Mouse (Mus musculus) C2C12 (cell line): Measurements from ENCODE around the gene Rere. TPM values are rescaled to one million over a fixed set of nuclear protein-coding genes. Genes with fewer than 3 reads are reported as not detected.

Source experiments
- H3K27me3 ChIP-seq: one replicate; pipeline ENCODE4 v1.6.1; 2011; ENCODE audit not compliant: control insufficient read depth, insufficient read depth, insufficient read length
- H3K36me3 ChIP-seq: one replicate; pipeline ENCODE4 v1.6.1; 2011; ENCODE audit not compliant: control insufficient read depth, insufficient read depth
- H3K4me3 ChIP-seq: one replicate; pipeline ENCODE4 v1.5.1; 2011; ENCODE audit warnings: mild to moderate bottlenecking, control low read depth; ENCODE audit not compliant: poor library complexity, insufficient read depth, severe bottlenecking
- H3K79me2 ChIP-seq: one replicate; pipeline ENCODE4 v1.6.1; 2011; ENCODE audit not compliant: control insufficient read depth, insufficient read depth
- H3K79me3 ChIP-seq: one replicate; pipeline ENCODE4 v1.6.1; 2011; ENCODE audit warnings: low read depth, control low read depth
- H3ac ChIP-seq: one replicate; pipeline ENCODE3; 2011; ENCODE audit warnings: low read depth; ENCODE audit not compliant: control insufficient read depth, insufficient read length
- CEBPB ChIP-seq: IDR thresholded peaks from one replicate; pipeline ENCODE4 v1.6.1; 2011; ENCODE audit warnings: low read depth, mild to moderate bottlenecking, control low read depth, moderate library complexity
- CTCF ChIP-seq: IDR thresholded peaks from one replicate; pipeline ENCODE4 v1.5.1; 2011; ENCODE audit not compliant: control insufficient read depth, insufficient read depth, insufficient read length
- FOSL1 ChIP-seq: IDR thresholded peaks from one replicate; pipeline ENCODE4 v1.8.0; 2011; ENCODE audit warnings: mild to moderate bottlenecking, low read length; ENCODE audit not compliant: poor library complexity, insufficient read depth, severe bottlenecking
- MAX ChIP-seq: IDR thresholded peaks from one replicate; pipeline ENCODE4 v1.6.1; 2011; ENCODE audit warnings: mild to moderate bottlenecking, control low read depth
- MYOD1 ChIP-seq: IDR thresholded peaks from one replicate; pipeline ENCODE4 v1.6.1; 2011; ENCODE audit warnings: low read depth; ENCODE audit not compliant: control insufficient read depth, insufficient read length
- MYOG ChIP-seq: IDR thresholded peaks from one replicate; pipeline ENCODE4 v1.6.1; 2011; ENCODE audit not compliant: control insufficient read depth, insufficient read length; ENCODE audit errors: extremely low read depth
- USF1 ChIP-seq: IDR thresholded peaks from one replicate; pipeline ENCODE4 v1.6.1; 2011; ENCODE audit warnings: low read depth, mild to moderate bottlenecking, control low read depth, moderate library complexity
- polyA plus RNA-seq: library from polyadenylated mRNA; unstranded; fragments of >200 nt; fragmentation: generic; extraction: Trizol; gene quantifications from one replicate; pipeline ENCODE4 v1.2.1, GENCODE M21; 2012; ENCODE audit warnings: missing spikeins

Rere gene
- polyA plus RNA-seq, 1 experiment: 27.1 TPM

GRCm38 (mm10) chr4:150456886-150457285 is 175.4 kb downstream of the Rere start:
- H3K27me3 ChIP-seq: no peaks in the 10 kb centered on the region
- H3K79me2 ChIP-seq: peaks cover 95% of the 10 kb centered on the region
- H3K79me3 ChIP-seq: peaks cover 32% of the 10 kb centered on the region
- no peak overlapping the region for H3K4me3 ChIP-seq
- TF ChIP-seq CEBPB (no peak), MYOG (no peak), FOSL1 (no peak), USF1 (no peak), MAX (no peak), MYOD1 (no peak)
- no peaks in the 10 kb centered on the region for H3K36me3 ChIP-seq
- no peak overlapping the region for H3ac ChIP-seq

- Histone ChIP-seq H3K36me3 (no peaks in the 10 kb centered on the region), H3K79me3 (peaks cover 31% of the 10 kb centered on the region), H3ac (no peak overlapping the region), H3K4me3 (no peak overlapping the region), H3K27me3 (no peaks in the 10 kb centered on the region), H3K79me2 (peaks cover 95% of the 10 kb centered on the region)
- no peak for TF ChIP-seq MYOD1
- TF ChIP-seq CTCF: no peak
- TF ChIP-seq MYOG: no peak
- TF ChIP-seq USF1: no peak
- TF ChIP-seq MAX: no peak
- TF ChIP-seq CEBPB: no peak
- no peak for TF ChIP-seq FOSL1
Observed at GRCm38 (mm10) chr4:150457353-150457752, 175.9 kb downstream of the Rere start.

- H3K36me3 ChIP-seq: no peaks in the 10 kb centered on the region
- H3ac ChIP-seq: no peak overlapping the region
- no peak overlapping the region for H3K4me3 ChIP-seq
- no peak for TF ChIP-seq MAX
- TF ChIP-seq CTCF: no peak
- no peak for TF ChIP-seq CEBPB
- no peak for TF ChIP-seq MYOD1
- no peak for TF ChIP-seq USF1
- no peak for TF ChIP-seq FOSL1
- no peak for TF ChIP-seq MYOG
- peaks cover 27% of the 10 kb centered on the region for H3K79me3 ChIP-seq
- peaks cover 95% of the 10 kb centered on the region for H3K79me2 ChIP-seq
- no peaks in the 10 kb centered on the region for H3K27me3 ChIP-seq
Observed at GRCm38 (mm10) chr4:150457771-150458170, 176.3 kb downstream of the Rere start.

GRCm38 (mm10) chr4:150459022-150459794 is 177.8 kb downstream of the Rere start:
- peaks cover 97% of the 10 kb centered on the region for H3K79me2 ChIP-seq
- peaks cover 22% of the 10 kb centered on the region for H3K79me3 ChIP-seq
- H3K27me3 ChIP-seq: no peaks in the 10 kb centered on the region
- no peak for TF ChIP-seq MYOD1
- no peak for TF ChIP-seq FOSL1
- TF ChIP-seq USF1: no peak
- no peak for TF ChIP-seq MYOG
- no peak for TF ChIP-seq CTCF
- TF ChIP-seq MAX: no peak
- TF ChIP-seq CEBPB: no peak
- H3K4me3 ChIP-seq: no peak overlapping the region
- no peak overlapping the region for H3ac ChIP-seq
- H3K36me3 ChIP-seq: no peaks in the 10 kb centered on the region

- peaks cover 98% of the 10 kb centered on the region for H3K79me2 ChIP-seq
- H3K4me3 ChIP-seq: no peak overlapping the region
- H3ac ChIP-seq: no peak overlapping the region
- no peaks in the 10 kb centered on the region for H3K27me3 ChIP-seq
- peaks cover 20% of the 10 kb centered on the region for H3K79me3 ChIP-seq
- TF ChIP-seq MYOD1: peak; percentile 58
- no peak for TF ChIP-seq CEBPB
- no peaks in the 10 kb centered on the region for H3K36me3 ChIP-seq
Observed at GRCm38 (mm10) chr4:150460451-150460850, 179.0 kb downstream of the Rere start.

- Histone ChIP-seq H3K4me3 (no peak overlapping the region), H3ac (no peak overlapping the region), H3K36me3 (no peaks in the 10 kb centered on the region), H3K27me3 (no peaks in the 10 kb centered on the region), H3K79me2 (peaks cover 98% of the 10 kb centered on the region), H3K79me3 (peaks cover 22% of the 10 kb centered on the region)
- TF ChIP-seq USF1 (no peak), CTCF (no peak), MYOG (no peak), CEBPB (no peak), MAX (no peak), MYOD1 (no peak)
Observed at GRCm38 (mm10) chr4:150461011-150461410, 179.6 kb downstream of the Rere start.
